Mouse (Mus musculus) 3T3-L1 (cell line): Measurements from ENCODE around the gene Shisa7.
"Not testable (repeated sequence)": the region's sequence is repeated elsewhere in the genome, so short reads cannot be mapped to it uniquely, and the experiment has no call there.

ENCODE experiments used
- DNase-seq: peaks from one replicate; pipeline ENCODE4 v3.0.0-alpha.2; 2015; ENCODE audit warnings: low read depth, low spot score

Shisa7 gene

DNA sequence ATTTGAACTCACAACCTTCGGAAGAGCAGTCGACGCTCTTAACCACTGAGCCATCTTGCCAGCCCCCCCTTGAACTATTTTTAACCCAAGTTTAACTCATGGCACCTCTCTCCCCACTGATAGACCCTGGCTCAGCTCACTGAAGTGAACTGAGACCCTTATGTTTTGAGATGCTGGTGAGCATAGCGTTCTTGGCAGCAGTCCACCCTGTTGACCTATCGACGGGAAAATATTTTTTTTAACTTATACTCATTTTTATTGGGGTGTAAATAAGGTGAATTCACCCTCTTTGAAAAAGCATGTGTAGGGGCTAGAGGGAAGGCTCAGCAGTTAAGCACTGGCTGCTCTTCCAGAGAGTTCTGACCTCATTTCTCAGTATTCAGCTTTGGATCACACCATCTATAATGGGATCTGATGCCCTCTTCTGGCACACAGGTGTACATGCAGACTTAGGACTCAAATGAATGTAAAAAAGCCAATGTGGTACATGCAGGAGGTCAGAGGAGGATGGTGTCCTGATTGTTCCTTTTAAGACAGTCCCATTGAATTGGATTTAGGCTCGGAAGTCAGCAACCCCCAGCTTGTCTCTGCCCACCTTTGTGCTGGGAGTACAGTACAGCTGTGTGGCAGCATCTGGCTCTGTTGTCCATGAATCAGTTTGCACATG lies 48.6 kb downstream of the Shisa7 start:
- DNase-seq = peak; percentile 79

DNA sequence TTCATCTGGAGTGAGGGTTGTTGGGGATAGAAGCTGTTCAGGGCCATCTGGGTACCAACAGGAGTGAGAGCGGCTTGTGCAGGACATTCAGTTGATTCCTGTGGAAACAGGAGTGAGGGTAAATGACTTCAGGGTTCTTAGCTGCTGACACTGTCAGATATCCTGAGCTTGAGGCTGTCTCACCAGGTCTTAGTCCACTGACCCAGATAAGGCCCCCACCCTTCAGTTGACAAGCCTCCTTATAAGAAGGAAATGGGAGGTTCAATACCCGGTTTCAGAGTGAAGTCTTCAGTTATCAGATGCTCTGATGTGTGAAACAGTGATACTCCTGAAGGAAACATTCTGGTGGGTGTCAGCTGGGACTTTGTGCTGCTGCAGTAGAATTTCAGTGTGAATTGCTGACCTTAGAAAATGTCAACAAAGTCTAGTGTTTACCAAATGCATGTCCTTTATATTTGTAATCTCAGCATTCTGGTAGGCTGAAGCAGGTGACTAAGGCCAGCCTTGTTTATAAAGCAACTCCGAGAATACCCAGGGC lies 49.8 kb downstream of the Shisa7 start:
- DNase-seq = no peak

DNA sequence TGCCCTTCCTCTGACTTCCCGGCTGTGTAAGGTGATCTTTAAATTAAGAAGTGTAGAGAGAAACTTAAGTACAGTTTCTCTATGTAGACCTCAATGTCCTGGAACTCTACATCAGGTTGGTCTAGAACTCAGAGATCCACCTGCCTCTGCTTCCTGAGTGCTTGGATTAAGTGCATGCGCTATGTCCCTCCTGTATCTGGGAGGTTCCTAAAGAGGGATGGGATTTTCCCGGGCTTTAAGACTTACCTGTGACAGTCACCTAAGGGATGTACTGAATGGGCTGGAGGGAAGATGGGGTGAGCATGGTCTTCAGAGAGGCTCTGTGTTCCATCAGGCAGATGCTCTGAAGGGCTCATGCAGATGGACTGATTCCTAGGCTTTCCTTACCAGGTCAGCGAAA lies 50.8 kb downstream of the Shisa7 start:
- no peak for DNase-seq

DNA sequence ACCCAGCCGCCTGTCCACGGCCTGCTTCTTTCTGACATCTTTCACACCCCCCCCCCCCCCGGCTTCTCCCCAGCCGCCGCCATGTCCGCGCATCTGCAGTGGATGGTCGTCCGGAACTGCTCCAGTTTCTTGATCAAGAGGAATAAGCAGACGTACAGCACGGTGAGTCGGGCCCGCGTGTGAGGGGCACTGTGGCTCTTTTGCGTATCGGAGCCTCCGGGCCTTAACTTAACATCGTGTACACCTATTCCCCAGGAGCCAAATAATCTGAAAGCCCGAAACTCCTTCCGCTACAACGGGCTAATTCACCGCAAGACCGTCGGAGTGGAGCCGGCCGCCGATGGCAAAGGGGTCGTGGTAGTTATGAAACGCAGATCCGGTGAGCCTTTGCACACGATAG lies 51.2 kb downstream of the Shisa7 start:
- DNase-seq = not testable (repeated sequence)

DNA sequence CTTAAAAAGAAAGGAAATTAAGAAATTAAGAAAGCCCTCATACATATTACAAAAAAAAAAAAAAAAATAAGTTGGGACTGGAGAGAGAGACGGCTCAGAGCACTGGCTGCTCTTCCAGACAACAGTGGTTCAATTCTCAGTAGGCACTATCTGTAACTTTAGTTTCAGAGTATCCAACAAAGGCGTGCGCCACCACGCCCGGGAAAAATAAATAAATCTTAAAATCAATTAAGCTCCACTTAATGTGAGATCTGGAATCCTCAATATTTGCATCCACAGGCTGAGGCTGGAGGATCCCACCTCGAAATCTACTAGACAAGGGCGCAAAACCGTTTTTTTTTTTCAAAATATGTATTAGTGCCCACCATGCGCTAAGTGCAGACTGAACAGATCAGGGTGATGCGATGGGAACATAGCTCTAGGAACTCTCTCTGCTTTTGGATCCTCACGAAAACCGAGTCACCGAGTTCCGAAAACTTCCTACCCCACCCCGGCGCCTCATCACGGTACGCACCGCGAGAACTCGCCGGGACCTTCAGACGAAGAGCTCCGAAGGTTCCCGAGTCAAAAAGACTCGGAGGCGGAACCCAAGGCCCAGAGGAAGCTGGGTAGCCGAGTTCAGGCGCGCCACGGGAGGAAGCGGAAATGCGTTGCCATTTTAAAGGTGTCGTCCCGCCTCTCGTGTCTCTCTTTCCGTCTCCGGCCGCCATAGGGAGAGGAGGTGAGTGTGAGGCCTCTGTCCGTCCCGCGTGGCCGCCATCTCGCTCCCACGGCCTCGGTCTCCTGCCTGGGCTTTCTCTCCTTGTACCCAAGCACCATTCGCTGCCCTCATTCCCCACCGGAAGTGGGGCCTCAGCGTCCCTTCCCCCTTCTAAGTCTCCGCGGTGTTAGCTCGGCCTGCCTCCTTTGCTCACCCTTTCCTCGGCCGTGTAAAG lies 52.0 kb downstream of the Shisa7 start, which contains the start of gene Rpl28:
Gene Rpl28 (plus strand): TSS at position 597 of the 935 bp plus-strand sequence.
- peak; percentile 96 for DNase-seq

DNA sequence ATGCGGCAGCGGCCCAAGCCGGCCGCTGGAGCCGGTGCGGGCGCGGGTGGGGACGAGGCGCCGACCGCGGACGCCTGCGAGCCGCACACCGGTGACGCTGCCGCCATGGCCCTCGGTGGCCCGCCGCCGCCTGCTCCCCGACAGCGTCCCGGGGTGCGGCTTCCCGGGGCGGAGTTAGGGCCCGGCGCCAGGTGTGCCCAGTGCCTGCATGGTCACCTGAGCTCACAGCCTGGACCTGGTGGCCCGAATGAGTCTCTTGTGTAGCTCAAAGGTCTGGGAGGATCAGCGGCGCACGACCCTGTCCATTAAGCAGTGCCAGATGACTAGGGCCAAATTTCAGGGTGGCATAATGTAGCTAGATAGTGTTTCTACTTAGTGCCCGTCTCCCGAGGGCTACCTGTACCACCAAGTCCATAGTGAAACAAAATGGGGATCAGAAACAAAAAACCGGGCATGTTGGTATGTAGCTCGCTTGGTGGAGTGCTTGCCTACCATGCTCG lies 55.0 kb downstream of the Shisa7 start, which contains the start of gene Tmem238:
Gene Tmem238 (minus strand): TSS at position 221 of the 500 bp plus-strand sequence.
- no peak for DNase-seq

DNA sequence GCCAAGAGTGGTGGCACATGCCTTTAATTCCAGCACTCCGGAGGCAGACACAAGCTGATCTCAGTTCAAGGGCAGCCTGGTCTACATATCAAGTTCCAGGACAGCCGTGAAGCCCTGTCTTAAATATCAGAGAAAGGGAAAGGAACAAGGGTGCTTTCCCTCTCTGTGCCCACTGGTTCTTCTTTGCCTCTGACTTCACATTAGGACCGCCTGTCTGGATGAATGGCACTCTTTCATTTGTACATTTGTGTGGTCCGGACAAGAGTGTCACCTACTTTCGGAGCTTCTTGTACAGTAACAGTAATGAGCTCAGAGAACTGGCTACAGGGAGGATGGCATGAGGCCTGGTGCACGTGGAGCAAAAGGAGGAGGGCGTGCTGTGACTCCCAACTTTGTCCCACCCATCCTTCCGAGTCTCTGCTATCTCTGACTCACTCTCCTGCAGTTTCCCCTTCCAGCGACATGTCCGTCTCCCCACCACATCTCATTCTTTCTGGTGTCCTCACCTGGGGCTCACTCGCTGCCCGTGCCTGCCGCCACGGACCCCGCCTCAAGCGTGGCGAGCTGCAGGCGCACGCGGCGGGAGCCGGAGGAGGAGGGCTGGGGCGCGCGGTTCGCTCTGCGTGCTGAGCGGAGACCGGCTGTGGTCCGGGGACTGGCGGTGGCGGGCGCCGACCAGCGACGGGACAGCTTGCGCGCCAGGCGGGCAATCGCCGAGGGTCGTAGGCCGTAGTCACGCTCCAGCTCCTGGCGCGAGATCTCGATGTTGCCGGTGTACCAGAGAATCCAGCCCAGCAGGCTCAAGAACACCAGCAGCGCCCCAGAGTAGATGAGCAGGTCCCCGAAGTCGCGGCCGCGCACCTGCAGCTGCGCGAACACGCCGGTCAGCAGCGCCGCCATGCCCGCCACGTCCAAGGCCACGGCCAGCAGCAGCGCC lies 55.7 kb downstream of the Shisa7 start:
- no peak for DNase-seq

DNA sequence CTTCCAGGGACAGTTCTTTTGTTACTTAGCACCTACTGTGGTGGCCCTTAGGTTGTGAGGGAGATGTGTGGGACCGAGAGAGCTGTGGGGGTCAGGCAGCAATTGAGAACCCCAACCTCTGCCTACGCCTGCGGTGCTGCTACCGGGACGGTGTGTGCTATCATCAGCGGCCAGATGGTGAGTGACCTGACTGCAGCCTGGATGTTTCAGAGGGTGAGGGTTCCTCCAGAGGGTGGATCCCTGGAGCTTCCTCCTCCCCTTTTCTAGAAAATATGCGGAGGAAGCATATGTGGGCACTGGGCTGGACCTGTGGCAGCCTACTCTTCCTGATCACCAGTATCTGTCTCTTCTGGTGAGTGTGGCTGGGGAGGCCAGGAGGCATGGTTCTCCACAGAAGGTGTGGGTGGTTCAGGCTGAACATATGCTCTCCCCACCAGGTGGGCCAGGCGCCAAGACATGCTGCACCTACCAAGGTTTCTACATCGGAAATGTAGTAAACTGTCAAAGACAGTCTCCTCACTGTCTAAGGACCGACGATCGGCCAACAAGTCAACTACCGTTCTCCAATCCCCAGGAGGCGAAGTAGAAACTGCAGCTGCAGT lies 60.7 kb downstream of the Shisa7 start:
- DNase-seq = no peak

DNA sequence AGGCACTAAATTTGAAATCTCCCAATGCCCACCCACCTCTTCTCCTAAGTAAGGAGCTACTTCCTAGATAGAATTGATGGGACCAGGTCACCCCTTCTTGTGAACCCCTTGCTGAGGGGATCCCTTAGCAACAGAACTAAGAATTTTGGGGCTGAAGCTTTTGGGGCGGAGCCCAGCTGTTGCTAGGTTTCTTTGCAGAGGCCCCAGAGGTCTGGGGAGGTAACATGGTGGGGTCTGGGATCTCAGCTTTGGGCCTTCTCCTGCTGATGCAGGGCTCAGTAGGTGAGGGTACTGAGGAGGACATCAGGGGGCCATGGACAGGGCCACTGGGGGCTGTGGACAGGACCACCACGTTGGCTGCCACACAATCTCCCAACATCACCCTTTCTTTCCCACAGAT lies 61.7 kb downstream of the Shisa7 start, which contains the start of the genes Il11 and Tmem190:
Gene Il11 (minus strand): TSS at position 101 of the 400 bp plus-strand sequence.
Gene Tmem190 (plus strand): TSS at position 179 of the 400 bp plus-strand sequence.
- no peak for DNase-seq

DNA sequence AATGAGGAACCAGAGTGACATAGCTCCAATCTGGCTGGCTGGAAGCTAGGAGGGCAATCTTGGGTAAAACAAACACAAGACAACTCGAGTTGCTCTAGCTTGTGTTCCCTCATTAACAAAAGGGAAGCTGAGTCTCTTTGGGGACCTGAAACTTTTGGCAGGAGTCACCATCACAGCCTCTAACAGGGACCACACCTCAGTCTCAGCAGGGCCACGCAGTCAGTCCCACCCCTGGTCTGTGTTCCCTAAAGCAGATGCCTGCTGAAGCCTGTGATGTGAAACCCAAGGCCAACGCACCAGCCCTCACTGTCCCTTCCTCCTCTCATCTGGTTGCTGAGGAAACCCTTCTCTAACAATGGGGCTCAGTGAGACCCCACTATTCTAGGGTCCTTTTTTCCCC lies 62.4 kb downstream of the Shisa7 start:
- no peak for DNase-seq

DNA sequence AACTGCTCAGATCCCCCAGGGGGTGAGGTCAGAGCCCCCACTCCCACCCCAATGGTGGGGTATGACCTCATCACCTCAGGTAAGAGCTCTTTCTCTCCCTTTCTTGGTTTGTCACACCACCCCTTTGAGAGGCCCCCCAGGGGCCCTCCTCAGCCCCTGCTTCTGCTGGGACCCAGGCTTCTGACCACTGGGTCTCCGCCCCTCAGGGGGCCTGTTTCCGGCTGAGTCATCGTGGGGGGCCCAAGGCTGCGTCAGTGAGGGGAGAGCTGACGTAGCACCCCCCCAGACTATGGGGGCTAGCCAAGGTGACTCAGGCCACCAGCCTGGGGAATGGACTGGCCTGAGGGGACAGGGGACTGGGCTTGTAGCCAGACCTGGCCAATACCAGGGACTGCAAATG lies 64.6 kb downstream of the Shisa7 start:
- DNase-seq = no peak

DNA sequence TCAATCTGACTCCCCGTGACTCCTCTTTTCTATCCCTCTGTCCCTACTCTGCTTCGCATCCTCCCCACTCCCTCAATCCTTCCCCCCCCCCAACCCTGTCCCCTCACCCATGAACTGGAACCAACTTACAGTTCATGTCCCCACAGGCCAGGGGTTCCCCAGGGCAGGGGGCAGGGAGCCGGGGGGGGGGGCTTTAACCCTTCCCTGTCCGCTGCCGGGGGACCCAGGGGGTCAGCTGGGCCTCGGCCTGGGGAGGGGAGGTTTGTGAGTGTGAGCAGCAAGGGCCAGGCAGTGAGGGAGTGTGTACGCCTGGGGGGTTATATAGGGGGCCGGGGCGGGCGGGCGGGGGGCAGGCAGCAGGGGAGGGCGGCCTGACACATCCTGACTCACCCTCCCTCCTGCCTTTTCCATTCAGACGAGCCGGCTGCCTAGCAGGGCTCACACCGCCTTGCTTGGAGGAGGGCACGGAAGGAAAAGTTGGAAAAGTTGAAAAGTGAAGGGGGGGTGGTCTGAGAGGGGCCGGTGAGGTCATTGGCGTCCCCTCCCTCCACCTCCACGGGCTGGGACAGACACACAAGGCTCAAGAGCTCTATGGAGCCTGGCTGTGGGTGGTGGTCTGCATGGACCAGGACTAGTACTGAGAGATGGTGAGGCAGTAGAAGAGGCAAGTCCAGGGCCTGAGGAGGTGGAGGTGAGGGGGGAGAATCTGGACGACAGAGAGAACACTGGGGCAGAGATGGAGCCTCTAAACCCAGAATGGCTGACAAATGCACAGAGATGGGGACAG lies 66.5 kb downstream of the Shisa7 start:
- DNase-seq = no peak

DNA sequence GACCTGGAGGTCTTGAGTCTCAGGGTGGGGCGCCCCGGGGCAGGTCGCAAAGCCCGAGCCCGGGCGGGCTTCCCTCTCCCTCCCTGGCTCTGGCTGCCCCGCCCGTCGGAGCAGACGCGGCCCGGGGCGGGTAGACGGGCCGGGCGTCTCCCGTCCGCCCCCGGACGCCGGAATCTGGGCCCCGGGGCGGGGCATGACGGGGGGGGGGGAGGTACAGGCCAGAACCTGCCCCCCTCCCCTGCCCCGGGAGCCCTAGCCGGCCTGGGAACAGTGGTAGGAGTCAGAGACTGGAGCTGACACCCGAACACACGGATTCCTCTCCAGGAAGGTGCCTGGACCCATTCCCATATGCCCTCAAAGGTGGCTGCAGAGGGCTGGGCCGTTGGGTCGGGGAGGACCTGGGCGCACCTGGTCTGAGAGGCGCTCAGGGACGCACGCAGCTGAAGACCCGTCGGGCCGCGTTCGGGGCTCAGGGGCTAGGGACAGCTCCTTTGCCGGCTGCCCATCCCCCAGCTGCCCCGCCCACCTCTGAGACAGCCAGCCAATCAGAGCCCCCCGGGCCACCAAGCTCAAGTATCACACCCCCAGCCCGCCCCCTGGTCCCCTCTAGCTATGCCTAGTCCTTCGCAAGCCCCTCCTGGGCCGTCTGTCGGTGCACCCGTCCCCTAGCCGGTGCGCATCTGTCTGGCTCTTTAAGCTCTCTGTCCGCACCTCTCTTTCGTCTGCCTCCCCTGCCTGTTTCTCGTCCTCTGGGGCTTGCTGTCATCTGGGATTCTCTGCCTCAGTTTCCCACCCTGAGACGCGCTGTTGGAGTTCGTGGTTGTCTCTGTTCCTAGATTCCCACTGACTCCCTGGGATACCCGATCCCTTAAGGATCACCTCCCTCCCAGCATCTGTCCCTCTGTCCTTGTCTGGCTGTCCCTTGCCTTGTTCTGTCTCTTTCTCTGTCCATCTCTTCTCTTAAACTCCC lies 67.3 kb downstream of the Shisa7 start:
- peak; percentile 53 for DNase-seq

DNA sequence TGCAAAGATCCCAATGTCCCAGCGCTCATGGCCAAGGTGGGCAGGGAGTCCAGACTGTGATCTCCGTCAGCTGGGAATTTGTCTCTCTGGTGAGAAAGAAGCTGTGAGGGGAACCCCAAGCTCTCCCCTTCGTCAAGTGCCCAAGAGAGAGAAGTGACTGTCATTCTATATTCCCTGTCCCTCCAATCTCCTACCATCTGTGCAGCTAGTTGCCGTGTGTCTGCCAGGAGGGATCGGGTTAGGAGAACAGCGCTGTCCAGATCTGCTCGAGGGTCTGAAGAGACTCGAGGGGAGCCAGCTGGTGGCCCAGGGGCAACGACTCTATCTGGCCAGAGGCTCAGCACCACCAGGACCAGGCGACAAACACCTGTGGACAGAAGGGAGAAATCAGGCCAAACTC lies 68.4 kb downstream of the Shisa7 start:
- no peak for DNase-seq
